Mouse (Mus musculus): ENCODE data around the gene Pik3cg.
"Not testable (repeated sequence)": the region's sequence is repeated elsewhere in the genome, so short reads cannot be mapped to it uniquely, and the experiment has no call there.

The Pik3cg gene

DNA sequence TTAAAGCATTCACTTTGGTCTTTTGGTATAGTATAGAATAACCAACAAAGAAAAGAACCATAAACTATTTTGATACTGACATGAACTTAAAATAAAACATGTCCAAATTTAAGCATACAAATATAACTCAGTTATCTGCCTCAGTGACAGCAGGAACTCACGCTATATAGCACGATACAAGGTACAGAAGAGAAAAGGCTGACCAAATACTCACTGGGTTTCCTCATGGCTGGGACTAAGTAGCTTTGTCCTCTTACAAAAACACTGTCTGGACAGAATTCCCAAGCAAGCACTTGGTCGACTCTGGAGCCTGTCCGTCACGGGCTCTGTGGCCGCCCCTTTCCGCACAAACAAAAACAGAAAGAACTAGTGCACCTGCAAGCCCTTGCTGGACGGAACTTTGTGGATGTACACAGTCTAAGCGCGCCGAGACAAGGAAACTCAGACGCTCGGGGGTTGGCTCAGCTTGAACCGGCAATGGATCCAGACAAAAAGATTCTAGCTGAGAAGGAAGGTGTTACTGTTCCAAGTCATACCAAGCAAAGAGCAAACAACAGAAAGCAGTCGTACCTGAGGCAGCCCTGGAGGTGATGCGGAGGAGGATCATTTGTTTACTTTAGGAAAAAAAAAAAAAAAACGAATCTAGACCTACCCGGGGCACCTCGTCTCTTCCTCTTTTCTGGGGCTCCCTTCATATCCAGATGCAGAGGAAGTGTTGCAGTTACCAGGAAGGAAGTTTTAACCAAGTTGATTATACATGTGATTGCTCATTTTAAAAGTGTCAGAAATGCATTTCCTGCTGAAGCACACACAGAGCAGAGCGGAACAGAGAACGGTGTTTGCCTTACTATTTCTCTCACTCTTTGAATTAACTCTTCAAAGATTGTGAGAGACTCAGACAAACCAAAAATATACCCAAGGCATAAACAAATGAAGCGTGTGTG lies at the start of gene Pik3cg:
Gene Pik3cg (minus strand): TSS at position 712 of the 944 bp plus-strand sequence.
- no peak for DNase-seq (ENCODE audit: low read depth, low spot score)

DNA sequence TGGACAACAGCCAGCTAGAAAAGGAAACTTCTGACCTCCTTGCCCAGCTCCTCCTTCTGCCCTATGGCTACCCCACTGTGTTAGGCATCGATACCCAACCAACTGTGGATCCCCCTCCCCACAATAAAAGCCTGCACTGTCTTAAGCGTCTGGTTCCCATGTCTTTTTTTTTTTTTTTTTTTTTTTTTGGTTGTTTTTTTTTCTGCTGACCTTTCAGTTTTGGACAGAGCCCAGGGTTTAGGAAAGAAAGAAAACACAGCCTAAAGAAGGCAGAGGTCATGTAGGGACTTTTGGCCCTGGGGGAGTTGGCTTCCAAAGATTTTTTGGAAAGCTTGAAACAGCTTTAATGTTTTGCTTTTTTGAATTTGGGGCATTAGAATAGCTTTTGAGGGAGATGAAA lies 40.0 kb upstream of the Pik3cg start:
- DNase-seq (ENCODE audit: low read depth, low spot score): no peak

- no peak for DNase-seq (ENCODE audit: low read depth, low spot score)
Observed at GRCm38 (mm10) chr12:32245566-32246233, 37.2 kb upstream of the Pik3cg start.

- DNase-seq (ENCODE audit: low read depth, low spot score): no peak
Observed at GRCm38 (mm10) chr12:32243586-32243985, 35.1 kb upstream of the Pik3cg start.

DNA sequence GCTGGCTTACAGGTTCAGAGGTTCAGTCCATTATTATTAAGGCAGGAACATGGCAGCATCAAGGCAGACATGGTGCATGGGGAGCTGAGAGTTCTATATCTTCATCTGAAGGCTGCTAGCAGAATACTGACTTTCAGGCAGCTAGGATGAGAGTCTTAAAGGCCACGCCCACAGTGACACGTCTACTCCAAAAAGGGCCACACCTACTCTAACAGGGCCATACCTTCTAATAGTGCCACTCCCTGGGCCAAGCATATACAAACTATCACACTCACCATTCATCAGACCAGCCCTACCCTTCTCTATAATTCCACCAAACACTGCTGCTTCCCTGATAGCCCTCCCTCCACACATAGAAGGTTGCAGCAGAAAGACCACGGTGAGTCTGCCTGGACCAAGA lies 30.7 kb upstream of the Pik3cg start:
- not testable (repeated sequence) for DNase-seq (ENCODE audit: low read depth, low spot score)

- no peak for DNase-seq (ENCODE audit: low read depth, low spot score)
Observed at GRCm38 (mm10) chr12:32238433-32238832, 30.0 kb upstream of the Pik3cg start.

DNA sequence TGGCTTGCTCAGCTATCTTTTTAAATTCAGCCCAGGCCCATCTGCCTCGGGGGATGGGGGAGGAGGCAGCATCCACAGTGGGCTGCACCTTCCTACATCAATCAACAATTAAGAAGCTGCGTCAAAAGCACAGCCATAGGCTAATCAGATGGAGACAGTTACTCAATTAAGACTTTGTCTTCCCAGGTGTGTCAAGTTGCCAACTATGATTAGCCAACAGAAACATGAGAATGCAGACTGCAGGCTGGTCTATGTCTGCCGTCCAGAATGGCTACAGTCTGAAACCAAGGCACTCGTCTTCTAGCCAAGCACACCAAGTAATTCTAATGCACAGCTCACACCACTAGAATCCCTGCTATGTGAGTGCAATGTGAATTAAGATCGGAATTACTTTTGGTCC lies 29.4 kb upstream of the Pik3cg start:
- DNase-seq (ENCODE audit: low read depth, low spot score): no peak

- DNase-seq (ENCODE audit: low read depth, low spot score): no peak
Observed at GRCm38 (mm10) chr12:32237139-32237538, 28.7 kb upstream of the Pik3cg start.

- no peak for DNase-seq (ENCODE audit: low read depth, low spot score)
Observed at GRCm38 (mm10) chr12:32236450-32236849, 28.0 kb upstream of the Pik3cg start.

- no peak for DNase-seq (ENCODE audit: low read depth, low spot score)
Observed at GRCm38 (mm10) chr12:32233871-32234270, 25.4 kb upstream of the Pik3cg start.

- no peak for DNase-seq (ENCODE audit: low read depth, low spot score)
Observed at GRCm38 (mm10) chr12:32231398-32231797, 22.9 kb upstream of the Pik3cg start.

- no peak for DNase-seq (ENCODE audit: low read depth, low spot score)
Observed at GRCm38 (mm10) chr12:32223629-32224028, 15.2 kb upstream of the Pik3cg start.

DNA sequence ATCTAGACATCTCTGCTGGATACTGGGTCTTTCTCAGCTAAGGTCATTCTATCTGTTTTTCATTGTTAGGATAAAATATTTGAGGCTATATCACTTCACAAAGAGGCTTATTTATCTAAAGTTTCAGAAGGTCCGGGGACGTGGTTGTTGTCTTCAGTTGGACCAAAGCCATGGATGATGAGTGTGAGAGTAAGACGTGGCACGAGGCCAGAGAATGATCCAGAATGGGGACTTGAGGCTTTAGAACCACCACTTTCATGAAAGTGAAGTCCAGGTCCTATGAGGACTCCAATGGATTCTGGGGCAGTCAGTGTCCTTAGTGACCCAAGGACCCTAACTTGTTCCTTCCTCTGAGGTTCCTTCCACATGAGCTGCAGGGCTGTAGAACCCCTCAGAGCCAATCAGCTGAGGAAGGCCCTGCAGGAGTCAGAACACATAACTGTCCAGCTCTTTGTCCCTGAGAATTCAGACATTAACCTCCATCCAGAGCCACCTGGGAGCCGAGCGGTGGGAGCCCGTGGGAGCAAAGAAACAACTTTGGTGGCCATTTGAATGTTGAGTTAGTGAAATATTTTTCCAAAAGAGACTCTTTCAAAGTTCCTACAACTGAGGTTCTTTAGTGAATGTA lies 14.4 kb upstream of the Pik3cg start:
- no peak for DNase-seq (ENCODE audit: low read depth, low spot score)

DNA sequence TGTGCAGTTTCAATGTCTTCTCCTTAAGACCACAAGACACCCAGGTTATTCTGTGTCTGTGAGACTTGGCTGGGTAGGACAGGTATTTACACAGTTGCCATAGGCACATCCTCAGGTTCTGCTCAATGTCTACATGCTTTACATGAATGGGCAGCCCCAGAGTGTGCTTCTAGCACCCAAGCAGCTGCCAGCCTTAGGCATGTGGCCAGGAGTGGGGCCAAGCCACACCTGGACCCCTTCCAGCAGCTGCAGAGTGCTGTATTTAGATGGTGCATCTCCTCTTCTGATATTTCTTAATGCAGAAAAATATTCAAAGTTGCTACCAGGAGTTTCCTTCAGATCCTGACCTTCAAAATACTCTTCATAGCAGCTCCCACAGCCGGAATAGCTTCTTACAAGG lies 11.9 kb upstream of the Pik3cg start:
- no peak for DNase-seq (ENCODE audit: low read depth, low spot score)

- no peak for DNase-seq (ENCODE audit: low read depth, low spot score)
Observed at GRCm38 (mm10) chr12:32215143-32215542, 6.7 kb upstream of the Pik3cg start.

- DNase-seq (ENCODE audit: low read depth, low spot score): no peak
Observed at GRCm38 (mm10) chr12:32212702-32213101, 4.2 kb upstream of the Pik3cg start.

- no peak for DNase-seq (ENCODE audit: low read depth, low spot score)
Observed at GRCm38 (mm10) chr12:32212156-32212555, 3.7 kb upstream of the Pik3cg start.

DNA sequence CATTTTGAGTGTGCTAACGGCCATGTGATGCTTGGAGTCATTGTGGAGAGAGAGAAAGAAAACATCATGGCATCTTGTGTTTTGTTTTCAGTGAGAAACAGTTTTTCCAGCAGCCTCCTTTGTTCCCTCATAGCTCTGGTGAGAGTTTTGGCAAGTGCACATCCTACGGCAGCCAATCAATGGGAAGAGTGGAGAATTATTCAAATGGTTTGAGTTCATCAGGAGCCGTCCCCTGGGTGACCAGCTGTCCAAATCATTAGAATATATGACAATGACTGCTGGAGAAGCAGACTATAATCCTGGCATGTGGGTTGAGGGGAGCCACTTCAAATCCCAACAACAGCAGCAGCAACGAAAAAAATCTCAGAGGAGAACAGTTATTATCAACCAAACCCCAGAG lies 2.8 kb upstream of the Pik3cg start:
- no peak for DNase-seq (ENCODE audit: low read depth, low spot score)

DNA sequence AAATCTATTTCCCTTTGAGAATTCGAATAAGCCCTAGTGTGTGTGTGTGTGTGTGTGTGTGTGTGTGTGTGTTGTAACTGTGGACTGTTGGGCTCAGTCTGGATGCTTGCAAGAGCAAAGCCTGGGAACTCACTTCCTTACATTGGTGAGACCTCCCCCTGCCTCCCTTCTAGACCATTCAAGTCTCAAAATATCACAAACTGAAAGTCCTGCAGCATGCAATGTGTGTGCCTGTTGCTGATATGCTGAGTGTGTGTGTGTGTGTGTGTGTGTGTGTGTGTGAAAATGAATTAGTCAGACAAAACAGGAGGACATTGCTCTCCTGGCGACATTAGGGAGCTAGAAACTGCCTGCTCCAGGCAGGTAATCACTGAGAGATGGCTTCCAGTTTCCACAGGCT lies 492 bp upstream of the Pik3cg start:
- DNase-seq (ENCODE audit: low read depth, low spot score): no peak

DNA sequence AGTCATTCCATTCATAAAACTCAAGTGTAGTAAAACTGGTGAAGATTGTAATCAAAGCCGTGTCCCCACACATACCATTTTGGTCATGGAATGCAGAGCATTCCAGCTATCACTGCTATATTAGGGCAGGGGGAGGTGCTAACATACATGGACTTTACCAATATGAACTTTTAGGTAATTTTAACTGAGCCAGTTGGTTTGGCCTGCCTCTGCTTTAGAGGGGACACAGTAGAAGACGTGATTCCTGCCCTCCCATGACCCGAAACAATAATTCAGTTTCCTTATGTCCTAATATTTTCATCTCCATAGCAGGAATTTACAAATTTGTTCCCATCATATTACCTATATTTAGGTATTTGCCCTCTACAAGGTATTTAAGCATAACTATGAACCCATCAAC lies 1.3 kb downstream of the Pik3cg start:
- DNase-seq (ENCODE audit: low read depth, low spot score): no peak

GRCm38 (mm10) chr12:32203695-32204094 lies 4.8 kb downstream of the Pik3cg start:
- DNase-seq (ENCODE audit: low read depth, low spot score): no peak

DNA sequence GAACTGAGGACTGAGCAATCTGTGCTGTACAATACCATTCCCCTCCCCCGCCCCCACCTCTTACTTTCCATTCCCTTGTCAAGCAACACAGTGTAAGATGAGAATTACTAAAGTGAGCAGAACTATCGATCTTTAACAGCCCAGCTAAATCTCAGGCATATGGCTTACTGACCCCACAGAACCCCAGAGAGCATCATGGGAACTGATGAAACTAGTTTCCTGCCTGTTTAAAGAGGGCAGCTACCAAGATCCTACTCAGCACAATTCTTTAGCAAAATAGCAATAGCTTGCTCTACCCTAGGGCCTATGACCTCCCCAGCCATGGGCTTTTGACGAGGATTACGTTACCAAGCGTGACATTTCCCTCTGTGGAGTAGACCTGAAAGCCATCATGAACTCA lies 5.9 kb downstream of the Pik3cg start:
- DNase-seq (ENCODE audit: low read depth, low spot score): no peak
